Mouse (Mus musculus) intestine, embryonic 14.5 days (tissue): ENCODE data around the gene Pcdh15. TPM values are rescaled to one million over a fixed set of nuclear protein-coding genes. Genes with fewer than 3 reads are reported as not detected.

Experiments used
- ATAC-seq: fragments of 200-750 bp; cut with Nextera tagmentation; replicated peaks from 2 replicates; pipeline ENCODE4 v1.8.0; 2017; ENCODE audit warnings: low read depth, moderate number of reproducible peaks, moderate TSS enrichment, moderate library complexity; ENCODE audit not compliant: low FRiP score, low TSS enrichment
- DNase-seq: peaks from one replicate; pipeline ENCODE4 v3.0.0-alpha.2; 2018; ENCODE audit warnings: low spot score
- H3K27ac ChIP-seq: fragments of 300-500 bp; sonication (generic); 2 replicates; pipeline ENCODE4 v1.5.1; 2014; ENCODE audit warnings: low read depth, mild to moderate bottlenecking, control low read depth
- H3K27me3 ChIP-seq: fragments of 300-500 bp; sonication (generic); replicated peaks from 2 replicates; pipeline ENCODE4 v1.6.1; 2014; ENCODE audit warnings: low read length, control low read depth; ENCODE audit not compliant: control insufficient read depth, insufficient read depth
- H3K36me3 ChIP-seq: fragments of 300-500 bp; sonication (generic); 2 replicates; pipeline ENCODE4 v1.6.1; 2014; ENCODE audit warnings: low read length, control low read depth; ENCODE audit not compliant: control insufficient read depth, insufficient read depth
- H3K4me1 ChIP-seq: fragments of 300-500 bp; sonication (generic); replicated peaks from 2 replicates; pipeline ENCODE4 v1.6.1; 2014; ENCODE audit warnings: low read length, control low read depth, mixed read lengths; ENCODE audit not compliant: control insufficient read depth, insufficient read depth
- H3K4me2 ChIP-seq: fragments of 300-500 bp; sonication (generic); 2 replicates; pipeline ENCODE4 v1.6.1; 2014; ENCODE audit warnings: low read length
- H3K4me3 ChIP-seq: fragments of 300-500 bp; sonication (generic); 2 replicates; pipeline ENCODE4 v1.5.1; 2014; ENCODE audit warnings: low read depth, low read length, control low read depth, mixed read lengths
- H3K9ac ChIP-seq: fragments of 300-500 bp; sonication (generic); 2 replicates; pipeline ENCODE4 v1.6.1; 2014; ENCODE audit warnings: mild to moderate bottlenecking, low read length
- H3K9me3 ChIP-seq: fragments of 300-500 bp; sonication (generic); 2 replicates; pipeline ENCODE4 v1.6.1; 2016; ENCODE audit warnings: low read length, control low read depth; ENCODE audit not compliant: control insufficient read depth
- WGBS: fragments of 180-500 bp; shearing (Covaris S2); extraction: QIAGEN DNeasy Blood & Tissue Kit; methylation state at CpG from one replicate; pipeline ENCODE4 v1.1.7; 2014; 5-methylcytosine and 5-hydroxymethylcytosine counted together
- polyA plus RNA-seq: library from polyadenylated mRNA; unstranded; fragments of >200 nt; fragmentation: Nextera tagmentation; extraction: Ambion mirVana; gene quantifications from 2 replicates; pipeline ENCODE4 v1.2.1, GENCODE M21; 2014

Pcdh15 gene
- polyA plus RNA-seq, 1 experiment from 2014 or later: 2.6 TPM

DNA sequence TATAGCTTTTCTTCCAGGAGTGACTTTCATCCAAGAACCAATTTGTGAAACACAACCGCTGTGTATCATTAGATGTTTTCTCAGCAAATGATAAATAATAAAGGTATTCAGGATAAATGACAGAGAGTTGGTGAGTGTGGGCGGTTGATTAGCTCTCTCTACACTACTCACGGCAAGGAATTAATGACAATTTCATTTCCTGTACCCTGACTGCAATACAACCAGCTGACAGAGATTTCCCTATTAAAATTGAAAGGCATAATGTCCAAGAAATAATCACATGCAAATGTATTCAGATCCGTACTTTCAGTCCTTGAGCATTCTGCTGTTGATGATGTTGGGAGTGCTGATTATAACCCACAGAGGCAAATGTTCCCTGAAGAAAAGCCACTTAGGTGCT is 181.3 kb downstream of the Pcdh15 start:
- H3K9ac ChIP-seq: no peak overlapping the region
- H3K4me3 ChIP-seq: no peak overlapping the region
- ATAC-seq: no peak
- DNase-seq: no peak
- no peak overlapping the region for H3K4me2 ChIP-seq
- H3K4me1 ChIP-seq: no peaks in the 10 kb centered on the region
- no peak overlapping the region for H3K27ac ChIP-seq
- WGBS: 90% methylated on average over 4 of the region's 4 CpGs
- H3K9me3 ChIP-seq: no peaks in the 10 kb centered on the region
- H3K27me3 ChIP-seq: no peaks in the 10 kb centered on the region
- no peaks in the 10 kb centered on the region for H3K36me3 ChIP-seq

DNA sequence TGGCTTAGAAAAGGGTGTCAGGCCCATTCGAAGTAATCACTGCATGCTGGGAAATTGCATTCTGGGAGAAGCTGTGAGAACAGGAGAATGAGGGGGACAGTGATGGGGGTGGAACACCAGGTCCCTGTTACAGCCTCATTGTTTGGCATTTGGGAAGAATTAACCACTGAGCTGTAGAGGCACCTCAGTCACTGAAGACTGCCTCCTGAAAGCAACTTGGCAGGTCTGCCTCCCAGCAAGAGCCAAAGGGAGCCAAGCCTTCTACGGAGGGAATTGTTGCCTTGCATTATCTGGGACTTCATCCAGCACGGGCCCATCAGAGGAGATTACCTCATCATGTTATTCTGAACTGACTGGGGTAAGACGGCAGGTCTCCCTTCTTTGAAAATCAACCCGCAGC is 197.3 kb downstream of the Pcdh15 start:
- Histone ChIP-seq H3K9me3 (no peaks in the 10 kb centered on the region), H3K27ac (no peak overlapping the region), H3K27me3 (no peaks in the 10 kb centered on the region), H3K9ac (no peak overlapping the region), H3K4me2 (no peak overlapping the region), H3K4me3 (no peak overlapping the region), H3K4me1 (no peaks in the 10 kb centered on the region), H3K36me3 (no peaks in the 10 kb centered on the region)
- 61% methylated on average over 5 of the region's 5 CpGs for WGBS
- no peak for DNase-seq
- ATAC-seq: no peak

DNA sequence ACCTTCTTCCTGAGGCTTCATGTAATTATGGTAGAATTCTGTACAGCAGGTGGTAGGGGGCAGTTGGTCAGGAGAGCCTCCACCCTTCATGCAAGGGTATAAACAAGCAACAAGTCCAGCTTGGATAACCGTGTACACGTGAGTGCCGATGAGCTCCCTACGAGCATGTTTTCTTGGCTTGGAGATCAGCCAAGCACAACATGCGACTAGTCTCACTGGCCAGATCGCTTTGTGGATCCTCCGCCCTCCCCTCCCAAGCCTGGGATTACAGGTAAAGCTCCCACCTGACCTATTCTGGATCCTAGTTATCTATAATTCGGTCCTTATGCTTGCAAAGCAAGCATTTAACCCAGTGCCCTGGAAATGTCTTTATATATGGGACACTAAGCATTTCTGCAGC is 202.8 kb downstream of the Pcdh15 start:
- no peak overlapping the region for H3K27ac ChIP-seq
- no peak overlapping the region for H3K4me3 ChIP-seq
- WGBS: 82% methylated on average over 8 of the region's 8 CpGs
- no peak overlapping the region for H3K4me2 ChIP-seq
- no peaks in the 10 kb centered on the region for H3K27me3 ChIP-seq
- H3K4me1 ChIP-seq: no peaks in the 10 kb centered on the region
- H3K36me3 ChIP-seq: no peaks in the 10 kb centered on the region
- no peaks in the 10 kb centered on the region for H3K9me3 ChIP-seq
- no peak overlapping the region for H3K9ac ChIP-seq
- DNase-seq: no peak
- no peak for ATAC-seq

- 91% methylated on average over 1 of the region's 1 CpGs for WGBS
- Histone ChIP-seq H3K36me3 (no peaks in the 10 kb centered on the region), H3K4me1 (no peaks in the 10 kb centered on the region), H3K9me3 (no peaks in the 10 kb centered on the region), H3K4me3 (no peak overlapping the region), H3K27ac (no peak overlapping the region), H3K4me2 (no peak overlapping the region), H3K9ac (no peak overlapping the region), H3K27me3 (no peaks in the 10 kb centered on the region)
- ATAC-seq (no peak), DNase-seq (no peak)
Observed at GRCm38 (mm10) chr10:73306677-73307076, 207.5 kb downstream of the Pcdh15 start.

DNA sequence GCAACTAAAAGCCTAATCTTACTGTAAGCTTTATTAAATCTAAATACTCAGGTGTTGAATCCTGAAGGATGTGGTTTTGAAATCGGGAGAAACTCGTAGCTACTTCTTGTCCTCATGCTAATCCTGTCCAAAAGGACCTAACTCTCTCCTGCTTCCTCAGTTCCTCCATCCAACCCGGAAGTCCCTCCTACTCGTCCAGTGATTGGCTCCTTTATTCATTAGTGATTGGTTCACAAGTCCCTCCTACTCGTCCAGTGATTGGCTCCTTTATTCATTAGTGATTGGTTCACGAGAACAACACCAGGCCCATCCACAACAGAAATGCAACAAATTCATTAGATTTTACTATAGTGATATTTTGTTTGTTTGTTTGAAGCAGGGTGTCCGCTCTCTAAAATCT is 227.7 kb downstream of the Pcdh15 start:
- Histone ChIP-seq H3K4me3 (no peak overlapping the region), H3K27me3 (no peaks in the 10 kb centered on the region), H3K4me2 (no peak overlapping the region), H3K9me3 (no peaks in the 10 kb centered on the region), H3K27ac (no peak overlapping the region), H3K4me1 (no peaks in the 10 kb centered on the region), H3K9ac (no peak overlapping the region), H3K36me3 (no peaks in the 10 kb centered on the region)
- ATAC-seq (no peak), DNase-seq (no peak)
- 91% methylated on average over 7 of the region's 7 CpGs for WGBS

DNA sequence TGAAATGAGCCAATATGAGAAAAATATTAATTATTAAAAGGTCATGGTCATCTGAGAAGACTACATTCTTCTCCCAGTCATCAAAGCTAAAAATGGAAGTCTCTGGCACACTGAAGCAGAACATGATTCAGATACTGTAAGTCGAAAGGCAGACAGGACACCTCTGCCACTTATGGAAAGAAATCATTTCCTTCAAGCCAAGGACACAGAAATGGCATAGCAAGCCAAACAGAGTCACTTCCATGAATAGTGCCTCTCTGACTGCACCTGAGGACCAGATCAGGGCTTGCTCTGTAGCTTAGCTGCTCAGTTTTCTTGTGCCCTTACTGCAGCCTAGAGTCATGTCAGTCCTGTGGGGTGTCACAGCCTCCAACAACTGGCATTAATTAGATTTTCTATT is 234.3 kb downstream of the Pcdh15 start:
- no peak overlapping the region for H3K27ac ChIP-seq
- H3K36me3 ChIP-seq: no peaks in the 10 kb centered on the region
- no peak overlapping the region for H3K4me2 ChIP-seq
- ATAC-seq: no peak
- no peak overlapping the region for H3K9ac ChIP-seq
- no peaks in the 10 kb centered on the region for H3K4me1 ChIP-seq
- no peak overlapping the region for H3K4me3 ChIP-seq
- H3K27me3 ChIP-seq: no peaks in the 10 kb centered on the region
- no peak for DNase-seq
- H3K9me3 ChIP-seq: no peaks in the 10 kb centered on the region
- WGBS: 71% methylated on average over 1 of the region's 1 CpGs

DNA sequence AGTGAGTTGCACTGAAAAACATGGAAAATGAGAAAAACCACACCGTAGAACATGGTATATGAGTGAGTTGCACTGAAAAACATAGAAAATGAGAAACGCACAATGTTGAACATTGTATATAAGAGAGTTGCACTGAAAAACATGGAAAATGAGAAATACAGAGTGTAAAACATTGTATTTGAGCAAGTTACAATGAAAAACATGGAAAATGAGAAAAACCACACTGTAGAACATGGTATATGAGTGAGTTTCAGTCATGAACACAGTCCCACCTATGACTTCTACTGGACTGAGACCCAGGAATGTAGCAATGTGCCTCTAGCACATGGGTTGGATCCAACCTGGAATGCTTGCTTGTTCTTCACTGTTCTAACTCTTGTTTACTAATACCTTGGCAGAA is 279.9 kb downstream of the Pcdh15 start:
- Histone ChIP-seq H3K27me3 (no peaks in the 10 kb centered on the region), H3K9ac (no peak overlapping the region), H3K4me3 (no peak overlapping the region), H3K4me1 (no peaks in the 10 kb centered on the region), H3K4me2 (no peak overlapping the region), H3K9me3 (no peaks in the 10 kb centered on the region), H3K36me3 (no peaks in the 10 kb centered on the region), H3K27ac (no peak overlapping the region)
- no peak for ATAC-seq
- no peak for DNase-seq
- WGBS: 84% methylated on average over 2 of the region's 2 CpGs

DNA sequence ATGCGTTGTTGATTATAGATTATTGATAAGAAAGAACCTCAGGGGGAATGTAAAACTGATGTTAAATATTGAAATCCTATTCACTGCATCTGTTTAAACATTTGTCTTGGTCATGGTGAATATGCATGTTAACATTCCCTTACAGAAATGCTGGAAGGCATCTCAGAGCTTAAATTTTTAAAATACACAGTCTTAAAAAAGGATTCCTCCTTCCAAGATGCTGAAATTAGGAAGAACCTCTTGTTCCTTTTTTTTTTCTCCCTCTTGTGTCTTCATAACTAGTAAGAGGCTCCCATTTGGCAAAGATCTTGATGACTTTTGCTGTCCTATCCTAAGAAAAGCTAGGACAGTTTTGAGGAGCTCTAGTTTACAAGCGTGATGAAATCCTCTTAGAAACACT is 284.9 kb downstream of the Pcdh15 start:
- H3K4me3 ChIP-seq: no peak overlapping the region
- DNase-seq (no peak), ATAC-seq (no peak)
- no peak overlapping the region for H3K4me2 ChIP-seq
- no peak overlapping the region for H3K27ac ChIP-seq
- no peaks in the 10 kb centered on the region for H3K9me3 ChIP-seq
- H3K36me3 ChIP-seq: no peaks in the 10 kb centered on the region
- H3K27me3 ChIP-seq: no peaks in the 10 kb centered on the region
- 91% methylated on average over 2 of the region's 2 CpGs for WGBS
- H3K9ac ChIP-seq: no peak overlapping the region
- no peaks in the 10 kb centered on the region for H3K4me1 ChIP-seq

GRCm38 (mm10) chr10:73400426-73400825 is 301.3 kb downstream of the Pcdh15 start:
- WGBS: 76% methylated on average over 1 of the region's 1 CpGs
- no peak overlapping the region for H3K27ac ChIP-seq
- no peaks in the 10 kb centered on the region for H3K9me3 ChIP-seq
- DNase-seq (no peak), ATAC-seq (no peak)
- H3K4me1 ChIP-seq: no peaks in the 10 kb centered on the region
- H3K4me3 ChIP-seq: no peak overlapping the region
- no peaks in the 10 kb centered on the region for H3K27me3 ChIP-seq
- no peak overlapping the region for H3K4me2 ChIP-seq
- no peak overlapping the region for H3K9ac ChIP-seq
- H3K36me3 ChIP-seq: no peaks in the 10 kb centered on the region
